Mouse (Mus musculus): Measurements from ENCODE around the gene Rasa3. TPM values are rescaled to one million over a fixed set of nuclear protein-coding genes. Genes with fewer than 3 reads are reported as not detected.

The Rasa3 gene
- polyA plus RNA-seq, 1 experiment from 2014 or later: 39.3 TPM

DNA sequence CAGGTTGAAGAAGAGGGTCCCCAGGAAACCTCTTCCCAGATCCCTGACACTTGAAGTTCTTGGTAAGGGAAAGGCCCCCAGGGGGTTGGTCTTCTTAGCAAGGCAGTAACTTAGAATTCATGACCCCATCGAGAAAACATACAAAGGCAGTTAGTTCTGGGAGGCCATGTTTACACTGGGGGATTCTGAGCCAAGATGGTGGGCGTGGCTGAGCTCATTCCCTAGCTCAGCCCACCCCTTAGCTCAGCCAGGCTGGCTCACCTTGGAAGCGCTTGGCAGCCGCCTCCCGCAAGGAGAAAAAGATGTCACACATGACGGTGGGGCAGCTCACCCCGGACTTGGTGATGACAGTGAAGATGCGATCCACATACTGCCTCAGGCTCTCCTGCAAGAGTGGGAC is 92.8 kb downstream of the Rasa3 start:
- Histone ChIP-seq H3K36me3 (peaks cover 70% of the 10 kb centered on the region), H3K4me3 (replicated peaks) (no peak overlapping the region), H3K4me1 (no peaks in the 10 kb centered on the region), H3K27me3 (replicated peaks) (no peaks in the 10 kb centered on the region), H3K9me3 (replicated peaks) (no peaks in the 10 kb centered on the region), H3K4me2 (no peak overlapping the region), H3K27ac (replicated peaks) (no peak overlapping the region), H3K9ac (replicated peaks) (no peak overlapping the region)
- no peak for ATAC-seq (ENCODE audit: low FRiP score)
- 74% methylated on average over 8 of the region's 8 CpGs for WGBS

DNA sequence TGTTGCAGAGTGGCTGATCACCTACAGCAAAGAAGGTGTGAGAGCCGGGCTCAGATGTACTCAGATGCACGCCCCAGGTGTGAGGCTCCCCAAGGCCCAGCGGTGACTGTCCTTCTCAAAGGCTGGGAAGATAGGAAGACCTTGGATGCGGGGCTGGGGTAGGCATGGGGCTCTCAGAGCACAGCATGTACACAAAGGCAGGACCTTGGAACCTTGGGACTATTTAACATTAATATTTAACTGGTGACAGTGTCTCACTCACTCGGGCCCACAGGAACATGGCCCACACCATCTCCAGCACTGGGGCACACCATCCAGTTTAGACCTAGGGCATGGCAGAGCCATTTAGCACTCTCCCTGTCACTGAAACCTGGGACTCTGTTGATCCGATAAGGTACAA is 99.5 kb downstream of the Rasa3 start:
- peaks cover 93% of the 10 kb centered on the region for H3K36me3 ChIP-seq
- H3K4me1 ChIP-seq: no peaks in the 10 kb centered on the region
- no peak for ATAC-seq (ENCODE audit: low FRiP score)
- no peak overlapping the region for H3K4me2 ChIP-seq
- no peaks in the 10 kb centered on the region for H3K9me3 ChIP-seq (replicated peaks)
- no peak overlapping the region for H3K27ac ChIP-seq (replicated peaks)
- no peaks in the 10 kb centered on the region for H3K27me3 ChIP-seq (replicated peaks)
- no peak overlapping the region for H3K4me3 ChIP-seq (replicated peaks)
- H3K9ac ChIP-seq (replicated peaks): no peak overlapping the region
- 93% methylated on average over 6 of the region's 6 CpGs for WGBS

DNA sequence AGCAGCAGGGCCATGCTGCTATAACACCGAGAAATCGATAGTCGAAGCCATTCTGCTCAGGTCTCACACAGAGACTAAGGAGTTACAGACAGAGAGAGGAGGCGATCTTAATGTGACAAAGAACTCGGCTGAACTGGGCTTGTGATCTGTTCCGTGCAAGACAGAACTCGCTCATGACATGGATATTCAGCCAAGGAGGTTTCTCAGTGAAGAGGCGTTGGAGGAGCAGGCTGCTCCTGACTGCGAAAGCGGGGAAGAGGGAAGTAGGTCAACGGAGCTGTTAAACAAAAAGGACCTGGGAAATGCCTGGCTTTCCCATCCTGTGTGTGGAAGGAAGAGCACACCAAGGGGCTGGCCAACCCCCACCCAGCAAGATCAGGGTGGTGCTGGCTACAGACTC is 105.4 kb downstream of the Rasa3 start:
- H3K27me3 ChIP-seq (replicated peaks): no peaks in the 10 kb centered on the region
- 93% methylated on average over 11 of the region's 11 CpGs for WGBS
- H3K36me3 ChIP-seq: peaks cover 73% of the 10 kb centered on the region
- no peaks in the 10 kb centered on the region for H3K9me3 ChIP-seq (replicated peaks)
- no peak overlapping the region for H3K9ac ChIP-seq (replicated peaks)
- no peak overlapping the region for H3K4me3 ChIP-seq (replicated peaks)
- no peak for ATAC-seq (ENCODE audit: low FRiP score)
- H3K4me1 ChIP-seq: no peaks in the 10 kb centered on the region
- H3K27ac ChIP-seq (replicated peaks): no peak overlapping the region
- H3K4me2 ChIP-seq: no peak overlapping the region

DNA sequence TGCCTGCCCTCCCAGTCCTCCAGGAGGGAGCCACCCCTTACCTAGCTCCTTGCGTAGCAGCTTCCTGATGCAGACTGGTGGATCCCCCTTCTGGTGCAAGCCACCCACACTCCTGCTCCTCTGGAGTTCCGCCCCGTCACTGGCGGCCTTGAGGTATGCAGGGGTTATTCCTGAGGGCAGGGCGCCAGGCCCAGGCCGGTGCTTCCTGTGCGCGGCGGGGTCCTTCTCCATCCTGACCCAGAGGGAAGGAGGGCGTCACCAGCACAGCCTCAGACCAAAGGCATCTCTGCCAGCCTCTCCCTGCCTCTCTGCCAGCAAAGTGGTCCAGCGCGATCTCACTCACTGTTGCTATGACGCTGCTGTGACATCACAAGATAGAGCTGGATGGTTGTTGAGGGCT is 115.3 kb downstream of the Rasa3 start, which contains the start of gene 1700029H14Rik:
TSS of gene 1700029H14Rik (minus strand) at position 344 of the 400 bp plus-strand sequence.
- Histone ChIP-seq H3K27me3 (replicated peaks) (no peaks in the 10 kb centered on the region), H3K4me1 (no peaks in the 10 kb centered on the region), H3K4me2 (no peak within 1 kb of the TSS), H3K9me3 (replicated peaks) (no peaks in the 10 kb centered on the region), H3K9ac (replicated peaks) (no peak within 1 kb of the TSS), H3K4me3 (replicated peaks) (no peak within 1 kb of the TSS), H3K27ac (replicated peaks) (no peak within 1 kb of the TSS), H3K36me3 (peaks cover 7% of the 10 kb centered on the region; the same call in 1 of the 2 replicates)
- no peak for ATAC-seq (ENCODE audit: low FRiP score)
- 41% methylated on average over 13 of the region's 13 CpGs for WGBS

DNA sequence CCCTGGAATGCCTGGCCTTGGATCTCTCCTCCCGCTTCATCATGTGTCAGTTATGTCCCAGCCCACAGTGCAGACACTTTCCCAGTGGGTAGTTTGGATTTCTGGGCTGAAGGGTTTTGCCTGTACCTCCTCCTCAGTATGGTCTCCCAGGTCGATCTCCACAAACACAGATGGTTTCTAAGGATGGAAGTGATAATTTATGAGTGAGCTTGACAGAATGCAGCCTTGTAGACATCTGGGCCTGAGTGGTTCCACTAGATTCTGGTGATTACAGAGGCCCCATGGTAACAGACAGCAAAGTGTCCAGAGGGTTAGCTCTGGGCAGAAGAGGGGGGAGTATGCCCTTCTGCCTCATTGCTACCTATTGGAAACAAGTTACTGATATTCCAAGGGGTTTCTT is 119.9 kb downstream of the Rasa3 start:
- ATAC-seq (ENCODE audit: low FRiP score): no peak
- Histone ChIP-seq H3K36me3 (no peaks in the 10 kb centered on the region), H3K4me2 (no peak overlapping the region), H3K27me3 (replicated peaks) (no peaks in the 10 kb centered on the region), H3K27ac (replicated peaks) (no peak overlapping the region), H3K9me3 (replicated peaks) (no peaks in the 10 kb centered on the region), H3K4me1 (no peaks in the 10 kb centered on the region), H3K4me3 (replicated peaks) (no peak overlapping the region), H3K9ac (replicated peaks) (no peak overlapping the region)
- 74% methylated on average over 2 of the region's 2 CpGs for WGBS

DNA sequence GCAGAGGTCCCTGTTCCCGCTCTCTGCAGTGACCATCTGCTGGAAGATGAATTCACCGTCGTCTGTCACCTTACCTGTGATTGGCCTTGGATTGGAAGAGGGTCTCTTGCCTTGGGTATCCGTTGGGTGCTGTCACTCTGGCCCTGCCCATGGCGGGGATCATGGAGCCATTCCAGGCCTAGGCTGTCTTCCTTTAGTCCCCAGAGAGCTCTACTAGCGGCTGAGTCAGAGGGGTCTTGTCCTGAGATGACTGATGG is 125.9 kb downstream of the Rasa3 start:
- WGBS: 93% methylated on average over 6 of the region's 6 CpGs
- ATAC-seq (ENCODE audit: low FRiP score): no peak; the same call in 1 of the 2 replicates

DNA sequence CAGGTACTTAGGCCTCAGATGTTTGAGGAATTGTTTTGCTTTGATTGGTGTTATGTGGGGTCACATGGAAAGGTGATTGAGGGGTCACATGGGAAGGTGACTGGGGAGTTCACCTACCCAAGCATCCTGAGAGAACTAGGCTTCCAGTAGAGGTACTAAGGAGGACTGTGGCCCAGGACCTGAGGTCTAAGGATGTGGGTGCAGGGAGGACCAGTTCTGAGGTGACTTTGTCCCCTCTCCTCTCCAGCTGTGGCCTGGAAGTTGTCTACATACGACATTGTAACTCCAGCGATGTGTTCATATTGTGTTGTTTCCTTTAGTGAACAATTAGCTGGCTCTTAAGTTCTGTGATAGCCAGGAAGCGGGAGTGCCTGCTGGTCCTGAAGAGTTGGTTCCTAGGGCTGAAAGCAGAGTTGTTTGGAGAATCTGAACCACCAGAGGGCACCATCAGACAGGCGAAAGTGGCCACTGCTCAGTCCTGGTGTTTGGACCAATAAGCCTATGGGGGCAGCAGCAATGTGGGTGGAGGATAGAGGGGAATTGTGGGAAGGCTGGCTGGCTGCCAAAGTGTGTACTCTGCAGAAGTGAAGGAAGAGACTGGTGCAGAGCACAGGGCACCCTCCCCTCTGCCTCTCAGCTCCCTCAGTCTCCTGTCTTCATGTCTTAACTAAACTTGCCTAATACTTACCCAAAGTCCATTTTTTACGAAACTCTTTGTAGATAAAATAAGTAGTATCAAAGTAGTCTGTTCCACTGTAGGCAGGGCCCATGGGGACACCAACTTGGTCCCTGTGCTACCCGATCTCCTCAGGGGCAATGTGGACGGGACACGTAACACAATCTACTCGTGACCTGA is 126.5 kb downstream of the Rasa3 start:
- Histone ChIP-seq H3K36me3 (no peaks in the 10 kb centered on the region), H3K9ac (replicated peaks) (no peak overlapping the region), H3K27ac (replicated peaks) (no peak overlapping the region), H3K27me3 (replicated peaks) (no peaks in the 10 kb centered on the region), H3K9me3 (replicated peaks) (no peaks in the 10 kb centered on the region), H3K4me3 (replicated peaks) (no peak overlapping the region), H3K4me1 (peaks cover 6% of the 10 kb centered on the region), H3K4me2 (no peak overlapping the region)
- WGBS: 62% methylated on average over 9 of the region's 9 CpGs
- ATAC-seq (ENCODE audit: low FRiP score): peak; percentile 94

More for the DNA sequence above, 125.9 kb downstream of the Rasa3 start:
- Histone ChIP-seq H3K4me3 (replicated peaks) (no peak overlapping the region), H3K9me3 (replicated peaks) (no peaks in the 10 kb centered on the region), H3K27ac (replicated peaks) (no peak overlapping the region), H3K4me2 (no peak overlapping the region), H3K36me3 (no peaks in the 10 kb centered on the region), H3K27me3 (replicated peaks) (no peaks in the 10 kb centered on the region), H3K4me1 (peaks cover 6% of the 10 kb centered on the region), H3K9ac (replicated peaks) (no peak overlapping the region)

DNA sequence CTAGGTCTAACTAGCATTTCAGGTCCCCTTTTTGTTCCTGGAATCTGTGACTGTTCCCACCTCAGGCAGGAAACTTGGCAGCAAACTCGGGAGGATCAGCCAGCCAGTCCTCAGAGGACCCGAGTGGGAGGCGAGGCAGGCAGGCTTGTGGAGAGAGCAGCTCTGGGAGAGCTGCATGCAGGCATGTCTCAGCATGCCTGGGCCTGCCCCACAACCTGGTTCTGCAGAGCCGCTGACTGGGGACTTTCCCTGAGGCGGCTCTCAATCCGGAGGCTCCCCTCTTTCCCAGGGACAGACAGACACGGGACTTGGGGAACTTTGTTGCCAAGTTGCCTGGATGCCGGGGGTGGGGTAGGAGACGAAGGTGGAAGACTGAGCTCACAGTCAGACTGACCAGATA is 128.6 kb downstream of the Rasa3 start:
- no peak for ATAC-seq (ENCODE audit: low FRiP score)
- Histone ChIP-seq H3K36me3 (no peaks in the 10 kb centered on the region), H3K4me1 (peaks cover 6% of the 10 kb centered on the region), H3K9ac (replicated peaks) (no peak overlapping the region), H3K4me2 (no peak overlapping the region), H3K27me3 (replicated peaks) (no peaks in the 10 kb centered on the region), H3K27ac (replicated peaks) (no peak overlapping the region), H3K9me3 (replicated peaks) (no peaks in the 10 kb centered on the region), H3K4me3 (replicated peaks) (no peak overlapping the region)
- 54% methylated on average over 9 of the region's 9 CpGs for WGBS

DNA sequence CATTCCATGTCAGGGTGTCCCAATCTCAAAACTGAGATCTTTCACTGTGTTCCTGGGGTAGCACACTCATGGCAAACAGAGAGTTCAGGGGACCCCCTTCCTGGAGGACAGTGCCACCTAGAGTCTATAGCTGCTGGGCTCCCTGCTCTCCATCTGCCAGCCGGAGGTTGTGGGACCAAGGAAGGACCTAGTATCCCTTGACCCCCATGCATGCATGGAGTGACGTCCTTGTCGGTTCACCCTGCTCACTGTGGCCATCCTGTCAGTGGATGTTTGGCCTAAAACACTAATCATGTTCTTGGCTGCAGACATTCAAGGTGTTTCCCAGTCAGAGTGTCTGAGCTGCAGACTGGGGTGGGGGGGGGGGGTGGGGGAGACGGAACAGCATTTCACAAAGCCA is 129.2 kb downstream of the Rasa3 start:
- H3K36me3 ChIP-seq: no peaks in the 10 kb centered on the region
- ATAC-seq (ENCODE audit: low FRiP score): no peak
- peaks cover 6% of the 10 kb centered on the region for H3K4me1 ChIP-seq
- H3K4me3 ChIP-seq (replicated peaks): no peak overlapping the region
- no peaks in the 10 kb centered on the region for H3K9me3 ChIP-seq (replicated peaks)
- H3K27me3 ChIP-seq (replicated peaks): no peaks in the 10 kb centered on the region
- H3K4me2 ChIP-seq: no peak overlapping the region
- H3K27ac ChIP-seq (replicated peaks): no peak overlapping the region
- WGBS: 61% methylated on average over 4 of the region's 4 CpGs
- no peak overlapping the region for H3K9ac ChIP-seq (replicated peaks)

DNA sequence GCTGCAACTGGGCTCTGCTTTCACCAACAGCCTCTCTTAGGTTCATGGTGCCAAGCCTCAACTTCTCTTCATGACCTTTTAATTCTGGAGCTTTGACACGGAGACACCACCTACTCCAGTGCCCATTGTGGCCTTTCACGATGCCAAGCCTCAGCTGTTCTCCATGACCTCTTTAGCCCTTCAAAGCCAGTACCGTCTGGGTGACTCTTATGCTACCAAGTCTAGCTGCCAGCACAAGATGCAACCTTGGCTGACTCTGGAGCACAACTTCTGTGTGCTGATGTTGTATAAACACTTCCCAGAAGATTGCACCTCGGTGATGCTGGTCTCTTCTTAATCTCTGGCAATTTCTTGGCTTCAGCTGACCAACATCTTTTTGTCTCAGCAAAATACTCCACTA is 131.0 kb downstream of the Rasa3 start:
- H3K9ac ChIP-seq (replicated peaks): no peak overlapping the region
- ATAC-seq (ENCODE audit: low FRiP score): no peak
- H3K4me1 ChIP-seq: peaks cover 4% of the 10 kb centered on the region
- no peaks in the 10 kb centered on the region for H3K27me3 ChIP-seq (replicated peaks)
- WGBS: 92% methylated on average over 4 of the region's 4 CpGs
- no peaks in the 10 kb centered on the region for H3K36me3 ChIP-seq
- H3K9me3 ChIP-seq (replicated peaks): no peaks in the 10 kb centered on the region
- no peak overlapping the region for H3K27ac ChIP-seq (replicated peaks)
- no peak overlapping the region for H3K4me3 ChIP-seq (replicated peaks)
- H3K4me2 ChIP-seq: no peak overlapping the region

DNA sequence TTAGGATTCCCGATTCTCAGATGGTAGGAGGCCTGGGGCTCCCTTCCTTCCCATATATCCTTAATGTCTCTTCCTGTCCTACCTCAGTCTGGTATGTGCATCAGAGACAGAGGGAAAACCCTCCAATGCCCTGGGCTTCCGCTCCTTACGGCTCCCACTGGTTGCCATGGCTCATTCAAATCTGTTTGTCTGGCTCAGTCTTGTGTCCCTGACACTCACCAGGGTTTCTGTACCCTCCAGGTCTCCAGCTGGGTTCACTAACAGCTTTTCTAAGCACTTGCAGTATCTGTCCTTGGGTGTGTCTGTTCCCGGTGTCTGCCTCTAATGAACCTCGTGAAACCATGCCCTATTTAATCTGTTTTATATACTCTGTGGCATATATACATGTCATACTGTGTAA is 135.9 kb downstream of the Rasa3 start:
- Histone ChIP-seq H3K4me2 (no peak overlapping the region), H3K4me3 (replicated peaks) (no peak overlapping the region), H3K36me3 (no peaks in the 10 kb centered on the region), H3K4me1 (no peaks in the 10 kb centered on the region), H3K27me3 (replicated peaks) (no peaks in the 10 kb centered on the region; the same call in 1 of the 2 replicates), H3K9ac (replicated peaks) (no peak overlapping the region), H3K9me3 (replicated peaks) (no peaks in the 10 kb centered on the region), H3K27ac (replicated peaks) (no peak overlapping the region)
- WGBS: 66% methylated on average over 5 of the region's 5 CpGs
- no peak for ATAC-seq (ENCODE audit: low FRiP score)

DNA sequence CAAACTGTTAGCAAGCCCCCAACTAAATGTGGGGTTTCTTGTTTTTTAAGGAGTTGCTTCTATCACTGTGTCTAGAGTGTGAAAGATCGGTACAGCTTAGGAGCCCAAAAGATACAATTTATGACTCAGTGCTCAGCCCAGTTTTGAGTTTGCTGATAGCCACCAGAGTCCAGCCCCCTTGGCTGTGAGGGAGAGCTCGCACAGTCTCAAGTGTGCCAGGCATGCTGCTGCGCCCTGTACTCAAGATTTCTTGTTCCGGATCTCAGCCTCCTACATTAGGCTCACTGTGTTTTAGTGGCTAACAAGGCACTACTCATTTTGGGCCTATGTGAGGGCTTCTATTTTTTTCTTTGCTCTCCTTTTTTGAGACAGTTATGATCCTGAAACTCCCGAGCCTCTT is 137.3 kb downstream of the Rasa3 start:
- WGBS: 90% methylated on average over 5 of the region's 5 CpGs
- Histone ChIP-seq H3K36me3 (no peaks in the 10 kb centered on the region), H3K27me3 (replicated peaks) (no peaks in the 10 kb centered on the region; the same call in 1 of the 2 replicates), H3K4me2 (no peak overlapping the region), H3K4me3 (replicated peaks) (no peak overlapping the region), H3K9me3 (replicated peaks) (no peaks in the 10 kb centered on the region), H3K27ac (replicated peaks) (no peak overlapping the region), H3K9ac (replicated peaks) (no peak overlapping the region), H3K4me1 (no peaks in the 10 kb centered on the region)
- ATAC-seq (ENCODE audit: low FRiP score): no peak
